Mouse (Mus musculus): ENCODE results near the gene Susd4. TPM values are rescaled to one million over a fixed set of nuclear protein-coding genes. Genes with fewer than 3 reads are reported as not detected.

Susd4 gene
- total RNA-seq, 2 experiments from 2014 or later: not detected

DNA sequence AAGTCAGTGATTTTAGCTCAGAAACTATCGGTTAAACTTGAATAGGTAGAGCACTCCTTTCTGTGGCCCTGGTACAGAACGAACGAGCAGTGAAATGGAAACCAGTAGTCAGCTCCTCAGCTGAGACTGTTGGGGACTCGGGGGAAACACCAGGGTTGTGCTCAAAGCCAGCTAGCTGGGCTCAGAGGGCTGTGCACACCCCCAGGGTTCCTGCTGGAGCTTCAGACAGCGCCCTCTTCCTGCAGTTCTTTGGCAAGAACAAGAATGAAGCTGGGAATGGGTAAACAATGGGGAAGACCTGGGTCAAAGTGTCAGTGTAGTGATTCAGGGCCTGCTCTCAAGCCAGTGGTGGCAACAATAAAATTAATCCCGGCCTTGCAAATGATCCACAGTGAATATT lies 88.5 kb downstream of the Susd4 start:
- no peak for ATAC-seq (ENCODE audit: poor library complexity, severe bottlenecking)

DNA sequence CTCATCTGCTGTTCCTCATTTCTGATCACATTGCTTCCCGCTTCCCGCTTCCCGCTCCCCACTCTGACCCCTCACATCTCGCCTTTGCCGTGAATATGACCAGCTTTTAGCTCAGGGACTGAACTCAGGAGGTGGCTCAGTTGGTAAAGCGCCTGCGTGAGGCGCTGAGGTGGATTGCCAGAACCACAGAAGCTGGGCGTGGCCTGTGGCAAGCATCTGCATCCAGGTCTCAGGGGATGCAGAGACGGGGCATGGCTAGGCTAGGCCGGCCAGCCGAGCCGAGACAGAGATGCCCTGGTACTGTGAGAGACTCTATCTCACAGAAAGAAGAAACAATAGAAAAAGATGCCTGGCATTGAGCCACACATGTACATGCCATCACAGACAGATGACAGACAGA lies 93.0 kb downstream of the Susd4 start:
- no peak for ATAC-seq (ENCODE audit: poor library complexity, severe bottlenecking)

DNA sequence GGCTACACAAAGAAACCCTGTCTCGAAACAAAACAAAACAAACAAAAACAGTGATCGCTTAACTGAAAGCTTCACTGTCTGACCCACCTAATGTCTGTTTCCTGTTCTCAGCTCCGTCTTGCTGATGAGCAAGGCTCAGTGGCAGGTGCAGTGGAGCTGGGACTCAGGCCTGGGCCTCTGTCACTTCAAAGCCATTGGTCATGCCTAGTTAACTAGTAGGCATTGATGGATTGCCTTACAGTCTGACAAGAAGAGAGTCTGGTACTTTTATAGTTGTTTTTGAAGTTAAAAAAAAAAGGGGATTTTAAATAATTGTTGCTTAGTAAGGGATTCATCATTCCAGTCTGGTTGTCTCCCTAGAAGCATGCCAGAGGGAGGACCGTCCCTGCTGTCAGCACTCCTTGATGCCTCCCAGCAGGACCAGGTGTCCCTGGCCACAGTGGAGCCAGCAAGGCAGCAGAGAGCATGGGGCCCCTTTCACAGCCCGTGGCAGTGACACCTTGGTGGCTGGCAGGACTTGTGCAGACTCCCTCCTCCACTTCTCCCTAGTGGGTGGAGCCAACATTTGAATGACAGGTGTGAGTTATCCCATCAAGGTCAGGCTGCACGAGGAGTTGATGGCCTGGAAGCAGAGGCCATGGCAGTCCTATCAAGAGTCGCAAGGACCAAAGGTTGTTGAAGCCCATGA lies 98.2 kb downstream of the Susd4 start:
- no peak for ATAC-seq (ENCODE audit: poor library complexity, severe bottlenecking)

DNA sequence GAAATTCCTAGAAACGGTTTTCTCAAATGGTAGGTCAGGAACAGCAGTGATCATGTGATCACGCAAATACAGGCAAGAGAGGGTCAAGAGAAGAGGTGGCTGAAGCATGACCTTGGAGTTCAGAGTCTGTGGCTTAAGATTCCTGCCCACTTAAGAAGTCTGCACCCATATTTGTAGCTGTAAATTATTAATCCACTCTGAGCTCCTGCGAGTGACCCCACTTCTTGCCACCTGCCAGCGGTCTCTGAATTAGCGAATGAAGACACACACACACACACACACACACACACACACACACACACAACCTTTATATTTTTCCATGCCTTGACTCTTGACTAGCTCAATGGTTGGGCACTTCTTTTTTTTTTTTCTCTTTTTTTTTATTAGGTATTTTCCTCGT lies 99.7 kb downstream of the Susd4 start:
- no peak for ATAC-seq (ENCODE audit: poor library complexity, severe bottlenecking)

DNA sequence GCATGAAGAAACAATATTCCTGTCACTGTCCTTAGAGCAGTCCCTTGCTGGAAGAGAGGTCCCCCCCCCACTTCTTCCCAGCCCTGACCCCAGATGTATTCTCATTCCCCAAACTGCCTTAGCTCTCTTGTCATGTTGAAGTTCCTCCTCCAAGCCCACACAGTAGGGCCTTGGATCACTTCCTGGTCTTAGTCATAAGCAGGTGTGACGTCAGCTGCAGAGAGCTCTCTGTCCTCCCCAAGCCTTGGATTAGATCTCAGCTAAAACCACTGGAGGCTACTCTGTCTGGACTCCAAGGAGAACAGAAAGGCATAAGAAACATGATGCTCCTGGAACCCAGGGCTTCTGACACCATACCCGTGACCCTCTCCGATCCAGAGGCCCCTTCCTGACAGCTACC lies 104.2 kb downstream of the Susd4 start:
- ATAC-seq (ENCODE audit: poor library complexity, severe bottlenecking): peak; percentile 82

DNA sequence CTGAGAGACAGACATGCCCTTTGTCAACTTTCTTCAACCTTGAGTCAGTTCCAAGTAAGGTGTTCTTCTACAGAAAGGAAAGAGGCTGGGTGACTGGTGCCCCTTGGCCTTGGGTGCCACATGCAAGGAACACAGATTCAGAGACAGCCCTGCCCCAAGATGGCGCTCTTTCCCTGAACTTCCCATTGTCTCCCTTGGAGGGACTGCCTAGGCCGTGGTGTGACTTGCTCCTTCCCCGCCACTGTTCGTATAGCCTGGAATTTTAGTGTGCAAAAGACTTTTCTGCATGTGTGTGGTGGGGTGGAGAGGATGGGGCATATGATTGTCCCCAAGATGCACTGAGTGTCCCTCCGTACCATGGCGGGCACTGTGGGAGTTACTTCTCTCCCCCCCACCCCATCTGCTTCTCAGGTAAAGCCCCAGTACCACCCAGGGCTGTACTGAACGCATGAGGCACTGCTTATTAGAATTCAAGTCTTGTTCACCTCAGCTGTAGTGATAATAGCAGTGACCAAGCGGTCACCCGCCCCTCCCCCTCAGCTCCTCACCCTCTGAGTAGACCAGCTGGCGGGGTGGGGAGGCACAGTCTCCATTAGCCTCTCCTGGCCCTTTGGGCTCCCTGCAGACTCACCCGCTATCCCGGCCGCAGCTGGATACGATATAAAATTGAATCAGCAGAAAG lies 104.9 kb downstream of the Susd4 start:
- ATAC-seq (ENCODE audit: poor library complexity, severe bottlenecking): peak; percentile 86

DNA sequence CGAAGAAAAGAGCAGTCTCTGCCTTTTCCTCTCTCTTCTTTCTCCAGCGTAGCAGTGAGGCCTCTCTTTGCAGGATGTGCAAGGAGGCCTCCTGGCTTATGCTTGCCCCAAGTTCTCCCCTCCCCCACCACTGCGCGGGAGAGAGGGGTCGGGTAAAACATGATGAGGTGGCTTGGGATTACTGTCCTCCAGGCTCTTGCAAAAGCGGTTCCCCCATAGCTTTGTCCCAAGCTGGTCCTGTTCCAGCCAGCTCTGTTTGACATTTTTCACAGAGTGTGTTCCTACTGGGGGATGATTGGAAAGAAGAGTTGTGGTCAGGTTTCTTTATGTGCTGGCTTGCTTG lies 105.4 kb downstream of the Susd4 start:
- ATAC-seq (ENCODE audit: poor library complexity, severe bottlenecking): no peak

DNA sequence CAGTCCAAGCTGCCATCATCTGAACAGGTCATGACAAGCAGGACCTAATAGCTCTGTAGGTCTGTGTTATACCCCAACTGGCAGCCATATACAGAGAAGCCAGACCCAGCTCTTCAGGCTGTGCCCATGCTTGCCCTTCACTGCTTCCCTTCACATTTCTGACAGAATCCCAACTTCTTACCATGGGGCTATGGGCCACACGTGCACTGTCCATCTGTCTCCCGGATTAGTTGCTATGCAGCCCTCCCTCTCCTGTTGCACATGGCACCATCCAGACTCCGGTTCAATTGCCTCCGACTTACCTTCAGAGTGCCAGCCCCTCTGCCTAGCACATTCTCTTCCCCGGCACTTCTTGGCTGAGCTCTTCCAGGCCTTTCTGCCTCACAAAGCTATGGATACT lies 114.5 kb downstream of the Susd4 start:
- no peak for ATAC-seq (ENCODE audit: poor library complexity, severe bottlenecking)

DNA sequence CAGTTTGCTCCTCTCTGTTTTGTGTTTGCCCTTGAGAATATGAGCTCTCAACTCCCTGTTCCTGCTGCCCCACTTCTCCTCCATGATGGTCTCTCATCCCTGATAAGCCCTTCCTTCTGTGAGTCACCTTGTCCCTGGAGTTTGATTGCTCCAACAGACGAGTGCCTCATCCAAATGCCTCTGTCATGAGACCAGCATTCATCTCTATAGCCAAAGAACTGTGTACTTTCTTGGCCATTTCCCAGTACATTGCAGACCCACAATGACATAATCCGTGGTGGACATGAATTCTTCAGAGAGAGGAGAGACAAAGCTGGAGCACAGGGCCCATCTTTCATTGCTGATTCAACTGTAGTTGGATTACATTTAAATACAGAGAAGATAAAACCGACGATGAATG lies 115.1 kb downstream of the Susd4 start:
- no peak for ATAC-seq (ENCODE audit: poor library complexity, severe bottlenecking)

DNA sequence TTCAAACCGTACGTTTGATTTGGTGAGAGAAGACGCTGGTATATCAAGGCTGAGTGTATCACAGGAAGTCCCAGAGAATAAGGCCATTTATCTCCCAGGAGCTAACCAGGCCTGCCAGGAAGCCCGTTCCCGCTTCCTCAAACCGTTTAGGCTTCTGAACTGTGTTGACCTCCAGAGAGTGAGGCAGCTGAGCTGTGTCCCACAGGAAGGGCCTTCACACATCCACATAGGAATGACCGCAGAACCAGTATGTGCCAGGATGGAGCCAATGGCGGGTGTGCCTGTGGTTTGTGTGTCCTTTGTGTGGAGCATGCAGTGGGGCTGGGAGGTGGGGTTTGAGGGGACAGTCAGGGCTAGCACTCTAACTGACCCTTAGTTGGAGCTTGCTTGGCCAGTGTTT lies 117.6 kb downstream of the Susd4 start:
- ATAC-seq (ENCODE audit: poor library complexity, severe bottlenecking): no peak

DNA sequence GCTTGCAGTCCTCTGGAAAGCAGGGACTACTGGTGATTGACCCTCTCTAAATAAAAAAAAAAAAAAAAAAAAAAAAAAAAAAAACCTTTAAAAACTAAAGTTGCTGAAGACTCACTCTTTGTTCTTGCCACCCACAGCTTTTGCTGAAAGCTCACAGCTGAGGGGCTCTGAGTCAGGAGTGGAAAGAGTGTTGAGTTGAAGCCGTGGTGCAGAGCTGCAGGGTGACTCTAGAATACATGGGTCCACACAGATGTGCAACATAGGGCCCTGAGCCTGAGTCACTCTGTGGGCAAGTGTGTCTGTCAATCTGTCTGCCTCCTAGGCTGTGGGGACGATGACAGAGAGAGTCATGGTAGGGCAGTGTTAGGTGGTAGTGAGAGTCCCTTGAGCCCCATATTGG lies 119.0 kb downstream of the Susd4 start:
- ATAC-seq (ENCODE audit: poor library complexity, severe bottlenecking): no peak

DNA sequence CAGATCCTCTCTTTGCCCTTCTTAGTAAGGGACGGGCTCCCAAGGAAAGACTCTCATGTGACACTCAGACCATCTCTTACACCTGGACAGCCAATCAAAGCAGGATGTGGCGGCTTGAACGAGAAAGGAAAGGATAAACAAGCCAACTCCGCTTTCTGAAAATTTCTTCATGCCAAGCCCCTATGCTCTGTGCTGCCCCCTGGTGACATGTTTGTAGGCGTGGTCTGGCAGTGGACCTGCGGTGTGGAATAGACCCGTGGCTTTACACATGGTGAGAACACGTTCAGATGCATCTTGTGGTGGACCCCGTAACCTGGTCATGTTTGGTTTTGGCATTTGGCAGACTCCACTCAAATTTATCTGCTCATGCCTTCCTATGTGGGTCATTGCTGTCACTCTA lies 132.0 kb downstream of the Susd4 start:
- peak; percentile 83 for ATAC-seq (ENCODE audit: poor library complexity, severe bottlenecking)

DNA sequence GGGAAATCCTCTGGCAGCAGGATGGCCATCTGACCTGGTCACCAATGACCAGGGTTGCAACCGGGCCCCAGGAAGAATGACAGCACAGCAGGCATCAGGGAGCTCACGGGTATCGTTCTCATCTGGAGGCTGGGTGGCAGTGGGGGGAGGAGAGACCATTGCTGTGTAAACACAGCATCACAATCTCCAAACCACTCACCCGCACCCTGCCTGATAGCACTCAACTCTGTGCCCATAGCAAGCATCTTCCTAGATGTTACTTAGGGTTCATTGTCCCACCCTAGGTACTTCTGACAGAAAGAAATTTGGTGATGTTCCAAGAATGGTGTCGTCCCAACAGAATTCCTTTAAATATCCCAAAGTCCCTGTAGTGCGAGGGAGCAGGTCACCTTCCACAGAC lies 133.4 kb downstream of the Susd4 start:
- ATAC-seq (ENCODE audit: poor library complexity, severe bottlenecking): no peak

DNA sequence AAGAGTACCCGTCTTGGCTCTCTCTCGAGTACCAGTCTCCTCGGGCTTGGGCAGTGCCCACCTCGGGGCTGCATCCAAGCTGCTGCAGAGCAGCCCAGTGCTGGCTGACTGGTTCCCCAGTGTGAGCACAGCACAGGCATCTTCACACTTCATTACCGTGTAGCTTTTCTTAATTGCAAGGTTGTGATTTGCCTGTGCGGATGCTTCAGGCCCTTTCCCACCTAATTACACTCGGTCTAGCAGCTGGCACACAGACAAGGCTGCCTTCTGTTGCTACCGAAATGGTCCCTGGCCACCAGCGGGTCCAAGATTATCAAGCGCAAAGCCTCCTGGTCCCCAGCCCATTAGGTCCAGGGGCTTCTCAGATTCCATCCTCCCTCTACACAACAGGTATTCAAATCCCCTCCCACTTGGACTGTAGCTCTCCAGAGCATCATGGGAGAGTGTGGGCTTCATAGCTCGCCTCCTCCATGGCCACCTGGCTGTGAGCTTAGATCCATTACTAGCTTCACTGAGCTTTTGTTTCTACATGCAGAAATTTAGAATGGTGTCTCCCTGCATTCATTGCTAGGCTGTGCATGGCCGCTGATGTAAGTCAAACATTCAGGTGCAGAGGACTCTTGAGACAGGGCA lies 134.0 kb downstream of the Susd4 start:
- no peak for ATAC-seq (ENCODE audit: poor library complexity, severe bottlenecking)

DNA sequence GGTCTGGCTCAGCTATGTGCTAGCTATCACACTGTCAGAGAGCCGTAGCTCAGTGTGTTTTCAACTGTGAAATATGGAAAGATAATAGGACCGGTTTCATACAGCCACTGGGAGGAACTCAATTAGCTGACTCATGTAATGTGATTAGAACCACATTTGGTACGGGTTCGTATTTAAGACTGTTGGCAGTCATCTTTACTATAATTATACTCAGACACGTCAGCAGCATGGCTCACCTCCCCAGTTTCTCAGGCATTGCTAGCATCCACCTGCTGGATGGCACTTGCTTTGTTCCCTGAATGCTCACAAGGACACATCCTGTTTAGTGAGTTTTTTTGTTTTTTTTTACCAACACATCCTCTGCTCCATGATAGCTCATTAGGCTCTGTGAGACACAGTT lies 138.4 kb downstream of the Susd4 start:
- ATAC-seq (ENCODE audit: poor library complexity, severe bottlenecking): no peak

DNA sequence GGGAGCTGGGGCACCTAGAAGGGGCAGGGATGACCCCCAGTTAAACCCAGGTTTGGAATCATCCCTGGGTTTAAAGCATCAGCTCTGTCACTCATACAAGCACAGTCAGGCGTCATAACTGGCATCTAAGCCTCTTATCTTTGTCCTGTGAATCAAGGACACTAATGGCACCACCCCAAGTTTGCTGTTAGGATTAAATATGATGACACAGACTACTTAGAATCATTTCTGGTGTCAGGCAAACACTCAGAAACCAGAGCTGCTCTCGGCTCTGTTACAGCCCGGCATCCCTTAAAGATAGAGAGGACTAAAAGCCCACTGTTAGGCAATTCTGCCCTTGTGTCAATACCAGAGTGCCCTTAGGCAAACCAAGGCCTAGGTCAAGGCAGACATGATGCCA lies 139.2 kb downstream of the Susd4 start:
- ATAC-seq (ENCODE audit: poor library complexity, severe bottlenecking): no peak

DNA sequence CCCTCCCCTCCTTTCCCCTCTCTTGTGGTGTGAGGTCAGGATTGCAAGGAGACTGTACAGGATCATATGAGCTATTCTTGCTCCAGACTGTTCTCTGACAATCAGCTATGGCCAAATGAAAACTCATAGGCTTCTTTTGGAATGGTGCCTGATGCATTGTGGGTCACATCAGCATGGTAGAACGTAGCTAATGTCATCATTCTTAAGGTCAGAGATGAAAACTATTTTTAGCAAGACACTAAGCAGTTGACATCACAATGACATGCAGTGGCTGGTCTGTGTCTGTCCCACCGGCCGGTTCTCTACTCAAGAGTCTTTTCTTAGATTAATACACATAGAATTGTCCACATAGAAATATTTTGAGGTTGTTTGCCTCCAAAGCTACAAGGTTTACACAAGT lies 142.0 kb downstream of the Susd4 start:
- ATAC-seq (ENCODE audit: poor library complexity, severe bottlenecking): no peak

DNA sequence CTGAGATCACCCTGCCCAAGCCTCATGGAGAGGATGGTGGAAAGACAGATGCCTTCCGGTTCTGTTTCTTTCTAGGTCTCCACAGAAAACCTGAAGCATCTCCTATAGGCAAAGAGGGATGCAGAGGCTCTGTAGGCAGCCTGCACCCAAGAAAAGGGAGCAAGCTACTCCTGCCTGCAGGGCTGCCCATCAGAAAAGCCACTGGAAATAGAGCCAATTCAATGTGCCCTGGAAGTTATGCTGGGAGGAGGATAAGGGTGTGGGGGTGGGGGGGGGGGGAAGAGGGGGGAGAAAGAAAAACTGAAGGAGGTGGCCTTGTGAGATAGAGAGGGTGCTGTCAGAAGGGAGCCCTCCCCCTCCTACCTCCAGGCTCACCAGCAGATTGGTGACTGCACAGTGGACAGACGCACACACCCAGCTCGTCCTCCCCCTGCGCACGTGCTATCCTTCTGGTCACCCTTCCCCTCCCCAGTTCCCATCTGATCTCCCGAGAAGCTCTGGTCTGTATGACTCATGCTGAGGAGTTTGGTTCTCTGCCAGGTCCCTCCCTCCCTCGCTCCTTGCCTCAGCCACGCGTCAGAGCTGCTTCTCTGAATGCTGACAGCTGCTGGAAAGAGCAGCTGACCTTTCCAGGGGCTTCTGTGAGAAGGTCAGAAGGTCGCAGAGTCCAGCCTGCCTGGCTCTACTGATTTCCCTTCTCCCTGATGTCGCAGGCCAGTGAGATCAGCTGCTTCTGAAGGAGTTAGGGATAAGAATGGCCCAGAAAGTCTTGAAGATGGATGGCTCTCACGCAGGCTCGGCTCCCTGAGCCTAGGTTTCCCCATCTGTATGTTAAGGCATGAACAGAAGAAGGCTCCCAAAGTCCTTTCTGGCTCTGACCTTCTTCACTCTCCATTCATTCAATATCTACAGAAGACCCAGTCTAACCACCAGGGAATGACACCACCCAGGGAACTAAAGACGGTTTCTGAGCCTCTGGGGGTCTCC lies 144.7 kb downstream of the Susd4 start:
- peak; percentile 74 for ATAC-seq (ENCODE audit: poor library complexity, severe bottlenecking)

DNA sequence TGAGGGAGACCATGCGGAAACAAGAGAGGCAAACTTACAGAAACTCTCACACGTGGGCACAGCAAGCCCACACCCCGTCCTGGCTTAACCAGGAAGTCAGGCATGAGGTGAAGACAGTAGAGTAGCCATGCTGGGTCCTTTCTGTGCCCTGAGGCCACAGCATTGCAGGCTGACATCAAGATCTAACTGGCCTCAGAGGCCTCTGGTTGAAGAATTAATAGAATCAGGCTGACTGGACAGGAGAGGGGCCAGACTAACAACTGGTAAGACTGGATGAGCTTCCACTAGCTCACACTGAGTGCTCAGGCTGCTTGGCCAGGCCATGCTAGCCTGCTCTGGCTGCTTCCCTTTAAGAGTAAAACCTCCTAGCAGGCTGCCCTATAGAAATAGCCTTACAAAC lies 145.4 kb downstream of the Susd4 start:
- peak; percentile 3; the same call in 1 of the 2 replicates for ATAC-seq (ENCODE audit: poor library complexity, severe bottlenecking)

DNA sequence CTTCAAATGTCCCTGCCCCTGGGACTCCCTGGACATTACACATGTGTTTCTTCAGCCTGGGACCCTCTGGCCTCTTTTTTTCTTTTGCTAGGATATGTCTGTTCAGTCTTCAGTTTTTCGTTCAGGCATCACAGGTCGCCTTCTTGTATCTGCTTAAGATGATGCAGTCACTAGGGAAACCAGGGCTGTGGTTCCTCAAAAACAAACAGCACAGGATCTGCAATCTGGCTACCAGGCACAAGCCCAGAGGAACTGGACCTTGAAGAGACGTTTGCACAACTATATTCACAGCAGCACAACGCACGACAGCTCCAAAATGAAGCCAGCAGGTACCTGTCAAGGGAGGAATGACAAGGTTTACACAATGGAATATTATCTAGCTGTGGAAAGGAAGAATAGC lies 145.9 kb downstream of the Susd4 start:
- ATAC-seq (ENCODE audit: poor library complexity, severe bottlenecking): peak; percentile 63

DNA sequence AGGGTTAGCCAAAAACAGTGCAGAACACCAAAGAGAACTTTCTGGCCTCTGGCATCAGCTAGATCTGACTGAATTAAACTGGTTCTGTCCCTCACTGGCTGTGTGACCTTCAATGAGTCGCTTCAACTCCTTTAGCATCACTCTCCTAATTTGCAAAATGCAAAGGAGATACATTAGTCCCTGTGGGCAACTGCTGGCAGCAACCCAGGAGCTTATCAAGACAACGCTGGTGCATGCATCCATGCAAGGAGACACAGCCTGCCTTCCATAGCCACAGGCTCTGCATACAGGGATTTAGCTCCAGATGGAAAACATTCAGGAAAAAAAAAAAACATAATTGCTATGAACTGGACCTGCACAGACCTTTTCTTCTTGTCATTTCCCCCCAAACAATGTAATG lies 148.9 kb downstream of the Susd4 start:
- ATAC-seq (ENCODE audit: poor library complexity, severe bottlenecking): no peak

Measured in megakaryocyte, adult 5-6 weeks (primary cell).